Mouse (Mus musculus) macrophage (primary cell): ENCODE data around the gene Gdf7. TPM values are rescaled to one million over a fixed set of nuclear protein-coding genes. Genes with fewer than 3 reads are reported as not detected.

Source experiments
- H3K27ac ChIP-seq: fragments of 350-480 bp; formaldehyde crosslinking; 2 replicates; pipeline ENCODE4 v1.9.0; 2021
- H3K36me3 ChIP-seq: fragments of 350-480 bp; formaldehyde crosslinking; 2 replicates; pipeline ENCODE4 v1.9.0; 2021; ENCODE audit errors: inconsistent target
- H3K4me3 ChIP-seq: fragments of 350-480 bp; formaldehyde crosslinking; 2 replicates; pipeline ENCODE4 v1.9.0; 2021; ENCODE audit errors: inconsistent target
- H3K79me2 ChIP-seq: fragments of 350-480 bp; formaldehyde crosslinking; 2 replicates; pipeline ENCODE4 v1.9.0; 2021; ENCODE audit errors: inconsistent target
- WGBS: methylation state at CpG from one replicate; pipeline ENCODE4 v1.1.7; 2026; ENCODE audit warnings: inconsistent platforms; ENCODE audit not compliant: missing documents; 5-methylcytosine and 5-hydroxymethylcytosine counted together
- polyA plus RNA-seq: library from polyadenylated mRNA; stranded (reverse); fragments of 250-400 nt; gene quantifications from 3 replicates; pipeline ENCODE4 v1.2.4, GENCODE M21; 2018; ENCODE audit warnings: inconsistent platforms

Gene Gdf7
- polyA plus RNA-seq, 1 experiment from 2014 or later, result not detected

DNA sequence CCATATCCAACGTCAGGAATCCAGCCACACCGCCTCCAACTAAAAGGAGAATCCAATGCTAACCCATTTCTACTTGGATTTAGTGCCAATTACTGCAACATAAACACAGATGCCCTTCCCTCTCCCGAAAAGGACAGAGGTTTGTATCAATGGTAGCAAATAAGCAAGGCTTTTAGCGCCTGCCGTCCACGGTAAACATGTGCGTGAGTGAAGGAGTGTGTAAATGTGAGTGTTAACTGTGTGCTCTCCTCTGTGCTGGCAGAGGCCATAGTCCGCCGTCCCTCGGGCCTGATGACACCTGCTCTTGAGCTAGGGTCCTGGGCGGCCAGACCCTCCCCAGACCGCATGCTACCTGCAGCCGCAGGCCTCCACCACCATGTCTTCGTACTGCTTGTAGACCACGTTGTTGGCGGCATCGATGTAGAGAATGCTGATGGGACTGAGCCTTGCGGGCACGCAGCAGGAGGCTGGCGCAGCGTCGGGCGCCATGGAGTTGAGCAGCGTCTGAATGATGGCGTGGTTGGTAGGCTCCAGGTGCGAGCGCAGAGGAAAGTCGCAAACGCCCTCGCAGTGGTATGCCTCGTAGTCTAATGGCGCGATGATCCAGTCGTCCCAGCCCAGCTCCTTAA is 4.1 kb downstream of the Gdf7 start:
- H3K79me2 ChIP-seq, result no peaks in the 10 kb centered on the region
- WGBS, result 17% methylated on average over 34 of the region's 34 CpGs
- no peak overlapping the region for H3K4me3 ChIP-seq
- no peaks in the 10 kb centered on the region for H3K36me3 ChIP-seq
- no peak overlapping the region for H3K27ac ChIP-seq

DNA sequence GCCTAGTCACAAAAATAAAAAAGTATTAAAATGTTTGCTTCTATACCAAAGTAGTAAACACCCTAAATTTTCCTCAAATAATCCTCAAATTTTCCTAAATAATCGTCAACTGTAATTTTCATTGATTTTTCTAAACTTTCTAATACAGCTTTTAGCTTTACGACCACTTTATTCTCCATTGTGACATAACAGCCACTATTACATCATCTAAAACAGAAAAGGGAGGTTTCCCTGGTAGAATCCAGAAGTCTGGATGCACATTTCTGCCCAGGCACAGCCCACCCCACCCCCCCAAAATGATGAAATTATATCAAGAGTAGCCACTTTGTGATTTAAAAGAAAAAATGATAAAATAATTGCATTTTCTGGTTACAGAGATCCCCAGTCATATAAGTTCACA is 5.6 kb downstream of the Gdf7 start:
- Histone ChIP-seq H3K4me3 (no peak overlapping the region), H3K36me3 (no peaks in the 10 kb centered on the region), H3K79me2 (no peaks in the 10 kb centered on the region), H3K27ac (no peak overlapping the region)
- 70% methylated on average over 2 of the region's 2 CpGs for WGBS

DNA sequence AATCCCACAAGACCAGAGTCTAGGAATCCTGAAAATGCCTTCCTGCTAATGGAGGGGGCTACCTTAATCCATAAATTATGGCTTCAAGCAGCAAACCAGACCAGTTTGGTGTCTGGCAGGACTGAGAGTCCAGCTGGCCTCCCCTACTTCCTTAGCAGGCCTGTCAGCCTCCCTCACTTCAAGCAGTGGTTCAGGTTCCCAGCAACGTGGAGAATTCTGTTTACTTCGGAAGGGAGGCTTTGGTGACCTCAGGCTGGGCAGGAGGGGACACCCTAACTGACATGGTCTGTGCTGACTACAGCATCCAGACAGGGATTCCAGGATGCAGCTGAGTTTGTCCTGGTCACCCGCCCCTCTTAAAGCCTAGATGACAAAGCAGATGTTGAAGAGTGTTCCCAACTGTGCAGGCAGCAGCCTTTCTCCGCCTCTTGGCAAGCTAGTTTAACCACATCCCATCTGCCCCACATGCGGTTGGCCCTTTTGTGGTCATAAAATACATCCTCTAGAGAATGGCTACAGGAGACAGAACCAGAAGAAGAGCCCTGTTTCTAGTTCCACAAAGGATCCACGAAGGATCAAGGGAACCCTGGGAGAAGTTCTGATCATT is 6.3 kb downstream of the Gdf7 start:
- Histone ChIP-seq H3K27ac (no peak overlapping the region), H3K79me2 (no peaks in the 10 kb centered on the region), H3K4me3 (no peak overlapping the region), H3K36me3 (no peaks in the 10 kb centered on the region)
- 12% methylated on average over 5 of the region's 6 CpGs for WGBS

DNA sequence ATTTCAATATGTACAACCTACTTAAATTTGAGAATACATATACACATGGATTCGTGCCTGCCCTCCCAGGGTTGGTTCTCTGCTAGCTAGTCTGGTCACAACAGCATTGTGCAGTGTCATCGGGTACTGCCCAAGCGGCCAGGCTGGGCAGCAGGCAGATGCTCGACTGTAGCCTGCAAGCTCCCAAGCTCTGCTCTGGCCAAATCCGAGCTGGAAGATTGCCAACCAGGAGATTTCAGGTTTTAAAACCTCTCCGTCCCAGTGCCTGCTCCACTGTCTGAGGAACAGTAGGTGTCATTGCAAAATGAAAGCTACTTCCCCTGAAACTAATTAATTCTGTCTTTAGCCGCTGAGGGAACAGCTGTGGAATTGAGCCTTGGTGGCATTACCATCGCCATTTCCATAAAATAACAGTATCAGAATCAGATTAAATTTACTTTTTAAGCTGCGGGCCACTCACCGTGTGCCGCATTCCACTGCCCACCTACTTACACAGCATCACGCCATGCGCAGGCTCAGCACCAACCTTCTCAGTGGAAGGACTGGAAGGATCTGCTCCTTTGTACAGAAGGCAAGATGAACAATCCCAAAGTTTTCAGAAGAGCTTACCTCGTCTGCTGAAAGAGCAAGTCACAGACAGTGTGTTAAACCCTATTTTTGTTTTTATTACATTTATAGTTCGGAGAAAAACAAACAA is 10.4 kb downstream of the Gdf7 start:
- Histone ChIP-seq H3K79me2 (no peaks in the 10 kb centered on the region), H3K4me3 (no peak overlapping the region), H3K36me3 (no peaks in the 10 kb centered on the region), H3K27ac (no peak overlapping the region)
- WGBS, result 75% methylated on average over 14 of the region's 15 CpGs

DNA sequence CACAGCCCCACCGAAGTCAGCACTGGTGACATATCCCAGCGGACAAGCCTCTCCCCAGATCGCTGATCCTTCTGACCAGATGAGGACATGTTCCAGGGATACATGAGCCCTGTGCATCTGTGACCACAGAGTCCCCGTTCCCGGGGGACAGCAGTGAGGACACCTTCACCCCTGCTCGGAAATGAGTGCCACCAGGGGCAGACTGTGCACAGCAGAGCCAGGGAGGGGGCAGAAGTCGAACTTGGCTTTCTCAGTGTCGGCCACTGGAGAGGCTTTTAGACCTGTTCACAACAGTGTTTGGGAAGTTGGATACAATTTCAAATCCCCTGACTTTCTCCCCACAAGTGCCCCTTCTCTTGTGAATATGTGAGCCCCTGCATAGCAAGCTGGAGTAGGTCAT is 12.3 kb downstream of the Gdf7 start:
- Histone ChIP-seq H3K36me3 (no peaks in the 10 kb centered on the region), H3K4me3 (no peak overlapping the region), H3K79me2 (no peaks in the 10 kb centered on the region), H3K27ac (no peak overlapping the region)
- WGBS, result 93% methylated on average over 8 of the region's 8 CpGs

DNA sequence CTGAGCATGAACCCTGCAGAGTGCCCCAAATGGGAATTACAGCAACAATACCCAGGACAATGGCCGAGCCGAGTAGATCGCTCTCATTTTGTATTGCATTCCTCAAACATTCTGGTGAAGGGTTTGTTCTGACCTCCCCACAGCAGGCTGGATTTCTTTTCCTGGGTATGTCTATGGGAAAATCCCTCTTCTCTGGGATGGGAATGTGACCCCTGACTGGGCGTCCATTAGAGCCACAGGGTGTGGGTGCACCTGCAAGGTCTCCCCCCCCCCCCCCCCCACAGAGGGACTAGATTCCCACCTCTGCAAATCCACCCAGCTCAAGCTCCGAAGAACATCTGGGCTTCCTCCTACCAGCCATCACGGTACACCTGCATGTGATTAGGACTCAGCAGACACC is 12.7 kb downstream of the Gdf7 start:
- Histone ChIP-seq H3K4me3 (no peak overlapping the region), H3K79me2 (no peaks in the 10 kb centered on the region), H3K36me3 (no peaks in the 10 kb centered on the region), H3K27ac (no peak overlapping the region)
- 91% methylated on average over 6 of the region's 6 CpGs for WGBS

DNA sequence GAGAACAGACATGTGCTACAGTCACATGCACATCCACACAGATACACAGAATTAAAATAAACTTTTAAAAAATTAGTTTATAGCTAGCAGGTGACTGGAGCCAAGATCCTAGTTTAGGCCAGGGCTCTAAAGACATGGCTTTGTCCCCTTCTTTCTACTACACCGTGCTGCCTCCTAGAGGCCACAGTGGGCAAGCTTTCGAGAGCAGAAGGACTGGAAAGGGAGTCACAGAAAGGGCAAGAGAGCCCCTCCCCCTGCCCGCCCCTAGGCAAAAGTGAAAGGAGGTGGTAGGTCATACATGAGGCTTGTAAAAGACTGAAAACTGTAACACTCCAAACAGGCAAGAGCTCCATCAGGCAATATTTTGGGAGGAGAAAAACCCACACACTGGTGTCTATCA is 13.8 kb downstream of the Gdf7 start:
- Histone ChIP-seq H3K4me3 (no peak overlapping the region), H3K36me3 (0 out of 2 replicates have a peak, but pooled peaks cover 8% of the 10 kb centered on the region), H3K27ac (no peak overlapping the region), H3K79me2 (no peaks in the 10 kb centered on the region)
- WGBS, result 42% methylated on average over 2 of the region's 3 CpGs

DNA sequence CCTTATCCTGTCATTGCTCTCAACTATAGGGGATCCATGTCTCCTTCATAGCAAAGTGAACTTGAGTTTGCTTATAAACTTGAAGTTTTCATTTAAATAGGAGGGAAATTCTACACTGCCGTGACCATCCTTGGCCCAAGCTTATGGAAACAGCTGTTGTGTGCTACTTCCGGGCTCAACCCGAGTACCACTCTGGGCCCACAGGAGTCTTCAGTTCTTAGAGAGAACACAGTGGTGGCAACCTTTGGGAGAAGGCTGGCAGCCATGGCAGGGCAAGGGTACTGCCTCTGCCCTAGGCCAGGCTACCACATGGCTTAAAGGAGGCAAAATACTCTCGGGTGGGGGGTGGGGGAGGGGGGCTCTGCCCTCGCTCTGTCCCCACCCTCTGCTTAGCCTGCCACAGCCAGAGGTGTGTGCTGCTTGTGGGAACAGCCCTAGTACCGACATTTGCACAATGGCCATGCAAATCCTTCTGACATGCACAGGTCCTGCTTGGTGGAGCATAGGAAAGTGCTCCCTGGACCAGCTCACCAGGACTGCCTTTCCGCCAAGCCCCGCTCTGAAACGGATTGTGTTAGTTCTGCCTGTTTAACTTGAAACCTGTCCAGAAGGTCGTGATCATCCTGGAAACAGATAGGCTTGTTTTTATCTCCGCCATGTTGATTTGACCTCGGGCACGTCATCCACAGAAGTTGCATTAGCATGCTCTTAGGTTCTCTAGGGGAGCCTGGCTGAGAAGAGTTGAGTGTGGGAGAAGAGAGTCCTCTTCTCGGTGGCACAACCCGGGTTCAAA is 20.3 kb downstream of the Gdf7 start:
- no peak overlapping the region for H3K27ac ChIP-seq
- H3K79me2 ChIP-seq, result no peaks in the 10 kb centered on the region
- peaks cover 19% of the 10 kb centered on the region; the same call in 1 of the 2 replicates for H3K36me3 ChIP-seq
- no peak overlapping the region for H3K4me3 ChIP-seq
- 91% methylated on average over 14 of the region's 15 CpGs for WGBS

DNA sequence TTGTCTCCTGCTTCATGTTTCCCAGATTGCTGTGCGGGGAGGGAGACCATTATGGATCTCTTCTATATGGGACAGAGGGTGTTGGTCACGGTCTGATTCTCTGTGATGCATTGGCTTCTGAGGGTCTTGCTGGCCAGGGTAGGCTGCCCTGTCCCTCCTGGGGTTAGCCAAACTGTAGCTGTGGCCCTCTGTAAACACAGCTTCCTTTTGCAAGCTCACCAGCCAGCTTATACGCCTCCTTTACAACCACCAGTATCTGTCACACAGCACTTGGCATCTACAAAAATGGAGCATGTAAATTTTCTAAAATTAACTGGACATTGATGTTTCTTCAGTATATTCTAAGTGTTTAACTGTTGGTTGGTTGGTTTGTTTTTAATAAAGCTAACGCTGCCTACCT is 26.3 kb downstream of the Gdf7 start:
- peaks cover 13% of the 10 kb centered on the region; the same call in 1 of the 2 replicates for H3K36me3 ChIP-seq
- H3K79me2 ChIP-seq, result no peaks in the 10 kb centered on the region
- no peak overlapping the region for H3K27ac ChIP-seq
- H3K4me3 ChIP-seq, result no peak overlapping the region
- 95% methylated on average over 4 of the region's 4 CpGs for whole genome bisulfite sequencing

DNA sequence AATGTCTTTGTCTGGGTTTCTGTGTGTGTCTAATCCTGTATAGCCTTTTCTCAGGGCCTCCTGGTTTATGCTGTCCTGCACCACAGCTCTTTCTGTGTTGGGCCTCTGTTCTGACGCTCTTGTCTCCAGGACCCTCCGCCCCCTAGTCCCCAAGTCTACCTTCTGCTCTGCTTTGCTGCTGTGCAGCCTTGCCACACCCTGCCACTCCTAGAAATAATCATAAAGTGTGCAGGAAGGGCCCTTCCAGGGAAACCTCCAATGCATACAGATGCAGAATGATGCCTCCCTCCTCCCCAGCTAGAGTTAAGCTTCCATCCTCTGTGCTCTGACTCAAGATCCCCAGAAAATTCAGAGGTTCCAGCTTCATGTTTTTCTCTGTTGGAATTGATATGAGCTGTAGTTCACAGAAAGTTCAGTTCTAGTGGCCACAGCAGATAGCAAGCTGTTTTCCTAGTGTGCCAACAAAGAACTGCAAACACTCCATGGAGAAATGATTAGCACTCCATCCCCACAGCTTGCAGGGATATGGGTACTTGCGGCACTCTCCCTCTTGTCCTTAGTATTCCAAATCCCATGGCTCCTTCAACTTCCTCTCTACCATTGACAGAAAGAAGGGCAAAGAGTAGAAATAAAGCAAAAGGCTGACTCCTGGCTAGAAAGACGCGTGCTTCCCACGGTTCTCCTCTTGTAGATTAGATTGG is 28.1 kb downstream of the Gdf7 start:
- WGBS, result 94% methylated on average over 6 of the region's 6 CpGs
- H3K4me3 ChIP-seq, result no peak overlapping the region
- no peaks in the 10 kb centered on the region for H3K79me2 ChIP-seq
- peaks cover 13% of the 10 kb centered on the region; the same call in 1 of the 2 replicates for H3K36me3 ChIP-seq
- no peak overlapping the region for H3K27ac ChIP-seq

DNA sequence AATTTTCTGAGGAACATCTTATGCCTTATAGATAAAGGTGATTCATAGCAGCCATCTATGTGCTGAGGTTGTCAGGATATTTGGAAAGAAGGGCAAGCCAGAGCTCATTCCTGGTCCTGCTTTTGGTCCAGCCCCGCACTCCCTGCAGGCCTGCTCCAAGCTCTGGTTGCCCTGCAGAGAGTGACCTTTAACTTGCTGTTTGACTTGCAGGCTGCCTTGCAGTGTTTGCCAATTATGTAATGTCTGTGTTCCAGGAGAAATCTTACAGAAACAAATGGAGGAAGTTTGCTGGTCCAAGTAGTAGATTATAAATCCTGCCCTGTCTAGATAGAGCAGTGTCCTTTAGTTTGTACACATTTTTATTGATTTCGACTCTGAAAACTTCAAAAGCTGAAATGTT is 30.3 kb downstream of the Gdf7 start:
- no peak overlapping the region for H3K27ac ChIP-seq
- 75% methylated on average over 2 of the region's 2 CpGs for WGBS
- no peaks in the 10 kb centered on the region for H3K79me2 ChIP-seq
- no peak overlapping the region for H3K4me3 ChIP-seq
- peaks cover 2% of the 10 kb centered on the region; the same call in 1 of the 2 replicates for H3K36me3 ChIP-seq

DNA sequence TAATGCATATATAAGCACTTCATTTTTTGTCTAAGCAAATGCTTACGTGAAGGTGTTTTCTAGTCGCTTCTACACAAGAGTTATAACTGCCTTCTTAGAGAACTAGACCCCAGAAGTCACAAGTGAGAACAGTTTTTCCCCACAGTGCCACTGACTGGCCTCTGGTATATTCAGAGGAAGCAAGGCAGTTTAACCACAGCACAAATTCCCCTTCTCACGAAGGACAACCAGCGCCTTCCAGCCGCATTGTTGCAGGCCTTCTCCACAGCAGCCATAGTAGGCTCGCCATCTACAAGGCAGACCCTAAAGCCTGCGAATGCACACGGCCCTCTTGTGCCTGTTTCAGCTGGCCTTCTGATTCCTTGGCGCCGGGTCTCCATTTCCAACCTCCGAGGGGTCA is 32.1 kb downstream of the Gdf7 start:
- 50% methylated on average over 11 of the region's 11 CpGs for WGBS
- Histone ChIP-seq H3K79me2 (no peaks in the 10 kb centered on the region), H3K4me3 (no peak overlapping the region), H3K27ac (no peak overlapping the region), H3K36me3 (no peaks in the 10 kb centered on the region)

DNA sequence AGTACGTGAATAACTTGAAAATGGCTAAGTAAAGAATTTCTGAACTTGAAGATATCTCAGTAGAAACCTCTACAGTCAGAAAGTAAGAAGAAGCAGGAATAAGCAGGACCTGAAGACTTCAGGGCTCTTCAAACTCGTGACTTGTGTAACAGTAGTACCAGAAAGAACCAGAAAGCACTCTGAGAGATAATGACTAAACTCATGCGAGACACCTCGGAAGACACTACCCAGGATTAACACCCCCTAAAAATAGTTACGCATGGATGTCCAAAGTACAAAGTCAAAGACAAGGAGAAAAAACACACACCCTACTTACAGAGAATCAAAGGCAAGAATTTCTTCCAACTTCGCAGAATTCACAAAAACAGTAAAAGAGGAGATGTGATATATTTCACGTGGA is 35.4 kb downstream of the Gdf7 start:
- H3K79me2 ChIP-seq, result no peaks in the 10 kb centered on the region
- H3K27ac ChIP-seq, result no peak overlapping the region
- H3K36me3 ChIP-seq, result no peaks in the 10 kb centered on the region
- WGBS, result 96% methylated on average over 6 of the region's 7 CpGs
- H3K4me3 ChIP-seq, result no peak overlapping the region

DNA sequence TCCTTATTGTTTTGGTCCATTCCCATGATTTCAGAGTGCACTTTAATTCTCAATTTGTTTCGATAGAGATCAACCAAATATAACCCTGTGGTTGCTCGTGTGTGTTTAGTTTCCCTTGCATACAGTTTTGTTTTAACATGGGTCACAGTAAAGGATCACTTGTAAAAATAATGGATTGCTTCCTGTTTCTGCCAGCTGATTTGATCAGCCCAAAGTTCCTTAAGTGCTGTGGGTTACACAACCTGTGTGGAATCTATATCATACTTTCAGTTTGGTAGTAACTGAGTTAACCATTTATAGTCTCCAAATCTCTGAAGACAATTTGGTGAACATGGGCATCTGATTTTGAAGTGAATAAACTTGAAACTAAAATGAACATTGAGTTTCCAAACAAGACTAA is 41.5 kb downstream of the Gdf7 start:
- Histone ChIP-seq H3K4me3 (no peak overlapping the region), H3K79me2 (no peaks in the 10 kb centered on the region), H3K36me3 (no peaks in the 10 kb centered on the region), H3K27ac (no peak overlapping the region)
- WGBS, result 4% methylated on average over 2 of the region's 2 CpGs
